Mouse (Mus musculus) E14TG2a.4 (cell line): ENCODE measurements at regions not wholly inside any gene's neighbourhood (a gene's known extent, or its start where the extent isn't known, plus 50 kb on each side); places are given as distances from the start of the nearest gene placed in this dataset.
"Not testable (repeated sequence)": the region's sequence is repeated elsewhere in the genome, so short reads cannot be mapped to it uniquely, and the experiment has no call there.

Source experiments
- CTCF ChIP-seq: conservative IDR thresholded peaks from 2 replicates; pipeline ENCODE4 v1.5.1; 2014; ENCODE audit warnings: low read length
- NANOG ChIP-seq: IDR thresholded peaks from 2 replicates; pipeline ENCODE4 v1.6.1; 2014; ENCODE audit warnings: borderline replicate concordance, low read length, mixed read lengths
- POU5F1 ChIP-seq: IDR thresholded peaks from 2 replicates; pipeline ENCODE4 v1.6.1; 2014; ENCODE audit warnings: low read length, borderline replicate concordance

DNA sequence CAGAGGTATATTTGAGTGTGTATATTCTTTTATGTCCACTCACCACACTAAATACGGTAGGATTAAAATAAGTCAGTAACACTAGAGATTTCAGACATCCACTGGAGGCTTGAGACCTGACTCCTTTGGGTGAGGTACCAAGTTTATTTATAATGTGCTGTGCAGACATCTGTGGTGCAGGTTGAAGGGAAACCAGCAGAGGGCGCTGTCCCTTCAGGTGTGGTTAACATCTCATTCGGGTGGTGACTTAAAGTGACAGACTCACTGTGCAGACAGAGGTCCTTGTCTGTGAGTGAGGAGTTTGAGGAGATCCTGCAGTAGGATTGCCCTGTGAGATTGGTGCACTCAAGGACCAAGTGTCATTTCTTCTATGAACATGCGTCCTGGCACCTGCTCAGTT, 632.5 kb downstream of the Dad1 start:
- TF ChIP-seq CTCF = peak; percentile 44
- not testable (repeated sequence) for TF ChIP-seq POU5F1, NANOG
